Mouse (Mus musculus) forebrain, postnatal 0 days (tissue): ENCODE data around the gene Acy3. TPM values are rescaled to one million over a fixed set of nuclear protein-coding genes. Genes with fewer than 3 reads are reported as not detected.
A peak's percentile ranks its signal among the peaks of the same experiment; 100 is the strongest.

ENCODE experiments used
- ATAC-seq: fragments of 200-750 bp; cut with Nextera tagmentation; 2 replicates; pipeline ENCODE4 v1.8.0; 2017; ENCODE audit warnings: mild to moderate bottlenecking, moderate library complexity
- DNase-seq: peaks from one replicate; pipeline ENCODE4 v3.0.0-alpha.2; 2015
- H3K27ac ChIP-seq: fragments of 300-500 bp; sonication (generic); 2 replicates; pipeline ENCODE4 v1.5.1; 2014; ENCODE audit warnings: low read depth, mild to moderate bottlenecking, antibody characterized with exemption, low read length, moderate library complexity, mixed read lengths
- H3K27me3 ChIP-seq: fragments of 300-500 bp; sonication (generic); 2 replicates; pipeline ENCODE4 v1.6.1; 2014; ENCODE audit warnings: mild to moderate bottlenecking, low read length, mixed read lengths; ENCODE audit not compliant: insufficient read depth
- H3K36me3 ChIP-seq: fragments of 300-500 bp; sonication (generic); 2 replicates; pipeline ENCODE4 v1.6.1; 2014; ENCODE audit warnings: mild to moderate bottlenecking, moderate library complexity; ENCODE audit not compliant: insufficient read depth
- H3K4me1 ChIP-seq: fragments of 300-500 bp; sonication (generic); 2 replicates; pipeline ENCODE4 v1.6.1; 2014; ENCODE audit warnings: antibody characterized with exemption; ENCODE audit not compliant: insufficient read depth
- H3K4me2 ChIP-seq: fragments of 300-500 bp; sonication (generic); 2 replicates; pipeline ENCODE4 v1.6.1; 2014; ENCODE audit warnings: low read depth, mild to moderate bottlenecking, moderate library complexity
- H3K4me3 ChIP-seq: fragments of 300-500 bp; sonication (generic); 2 replicates; pipeline ENCODE4 v1.5.1; 2014; ENCODE audit warnings: low read depth, low read length, mixed read lengths
- H3K9ac ChIP-seq: fragments of 300-500 bp; sonication (generic); 2 replicates; pipeline ENCODE4 v1.6.1; 2014; ENCODE audit warnings: mild to moderate bottlenecking
- H3K9me3 ChIP-seq: fragments of 300-500 bp; sonication (generic); 2 replicates; pipeline ENCODE4 v1.6.1; 2016; ENCODE audit warnings: low read length
- CTCF ChIP-seq: sonication (generic); IDR thresholded peaks from 2 replicates; pipeline ENCODE4 v1.5.1; 2016; ENCODE audit warnings: antibody characterized with exemption, control low read depth, low read depth
- WGBS: fragments of 180-500 bp; shearing (Covaris S2); extraction: QIAGEN DNeasy Blood & Tissue Kit; methylation state at CpG from one replicate; pipeline ENCODE4 v1.1.7; 2014; 5-methylcytosine and 5-hydroxymethylcytosine counted together
- polyA plus RNA-seq: library from polyadenylated mRNA; unstranded; fragments of >200 nt; fragmentation: Nextera tagmentation; extraction: Ambion mirVana; gene quantifications from 2 replicates; pipeline ENCODE4 v1.2.1, GENCODE M21; 2015
- total RNA-seq: library from RNA; depleted of rRNA; stranded (reverse); fragments of >200 nt; gene quantifications from 2 replicates; pipeline ENCODE4 v1.2.3, GENCODE M21; 2014

Gene Acy3
- total and polyA plus RNA-seq, 2 experiments from 2014 or later: 2.2 TPM

DNA sequence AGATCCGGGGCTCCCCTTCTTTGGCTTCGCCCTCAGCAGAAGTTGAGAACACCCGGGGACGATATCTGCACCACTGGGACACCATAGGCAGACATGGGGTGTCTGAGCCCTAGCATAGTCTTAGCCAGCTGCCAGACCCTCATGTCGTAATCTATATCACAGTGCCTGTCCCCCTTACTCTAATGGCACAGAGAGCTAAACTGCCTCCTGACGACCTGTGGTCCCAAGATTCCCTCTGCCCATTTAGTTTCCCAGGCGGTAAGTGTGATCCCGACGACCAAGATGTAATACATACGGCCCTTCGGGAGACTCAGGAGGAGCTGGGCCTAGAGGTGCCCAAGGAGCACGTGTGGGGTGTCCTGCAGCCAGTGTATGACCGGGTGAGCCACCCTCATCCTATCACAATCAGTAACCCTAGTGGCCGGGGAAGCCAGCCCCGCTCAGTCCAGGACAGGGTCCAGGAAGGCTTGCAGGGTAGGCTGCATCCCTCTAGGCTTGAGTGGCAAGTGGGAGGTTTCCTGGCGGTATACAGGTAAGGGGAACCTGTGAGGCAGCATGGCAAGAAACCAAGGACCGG is 14.7 kb downstream of the Acy3 start:
- Histone ChIP-seq H3K9ac (peak overlapping the region; percentile 93), H3K27ac (peak overlapping the region; percentile 91), H3K9me3 (no peaks in the 10 kb centered on the region), H3K4me2 (peak overlapping the region; percentile 86), H3K27me3 (no peaks in the 10 kb centered on the region), H3K4me1 (peaks cover 10% of the 10 kb centered on the region; the same call in 1 of the 2 replicates), H3K4me3 (peak overlapping the region; percentile 77), H3K36me3 (peaks cover under 1% of the 10 kb centered on the region; the same call in 1 of the 2 replicates)
- ATAC-seq (peak; percentile 17), DNase-seq (no peak)
- WGBS: 17% methylated on average over 17 of the region's 17 CpGs
- TF ChIP-seq CTCF: no peak

DNA sequence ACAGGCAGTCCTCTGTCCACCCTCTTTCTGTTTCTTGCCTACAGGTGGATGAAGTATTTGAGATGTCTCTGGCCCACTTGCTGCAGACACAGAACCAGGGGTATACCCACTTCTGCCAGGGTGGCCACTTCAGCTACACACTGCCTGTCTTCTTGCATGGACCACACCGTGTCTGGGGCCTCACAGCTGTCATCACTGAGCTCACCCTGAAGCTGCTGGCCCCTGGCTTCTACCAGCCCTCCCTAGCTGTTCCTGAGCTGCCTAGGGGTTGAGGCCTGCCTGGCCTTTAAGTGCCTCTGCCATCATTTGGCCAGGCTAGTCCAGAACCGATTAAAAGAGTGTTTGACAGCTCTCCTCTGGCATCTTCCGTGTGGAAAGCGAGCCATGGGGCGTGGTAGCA is 15.4 kb downstream of the Acy3 start:
- Histone ChIP-seq H3K36me3 (peaks cover 8% of the 10 kb centered on the region), H3K9ac (no peak overlapping the region), H3K27ac (no peak overlapping the region), H3K27me3 (no peaks in the 10 kb centered on the region), H3K4me1 (peaks cover 10% of the 10 kb centered on the region; the same call in 1 of the 2 replicates), H3K9me3 (no peaks in the 10 kb centered on the region), H3K4me2 (peak overlapping the region; percentile 86; the same call in 1 of the 2 replicates), H3K4me3 (no peak overlapping the region)
- DNase-seq: no peak
- no peak for TF ChIP-seq CTCF
- WGBS: 90% methylated on average over 5 of the region's 5 CpGs
- ATAC-seq: no peak

DNA sequence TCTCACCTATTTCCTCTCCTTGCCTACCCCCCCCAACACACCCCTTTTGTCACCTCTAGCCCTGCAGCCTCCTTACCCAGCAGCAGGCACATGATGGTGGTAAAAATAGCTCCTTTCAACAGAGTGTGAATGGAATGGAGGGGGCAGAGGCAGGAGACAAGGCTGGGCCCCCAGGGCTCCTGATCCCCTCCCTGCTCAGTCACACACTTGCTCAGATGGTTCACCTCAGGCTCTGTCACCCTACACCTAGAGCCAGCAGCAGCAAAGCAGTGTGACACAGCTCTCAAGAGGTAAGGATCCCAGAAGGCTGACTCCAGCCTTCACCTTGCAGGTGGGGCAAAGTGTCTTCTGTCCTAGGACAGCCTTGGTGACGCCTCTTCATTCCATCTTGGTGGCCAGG is 16.7 kb downstream of the Acy3 start, which contains the start of gene Doc2g:
Gene Doc2g (plus strand): TSS at position 202 of the 400 bp plus-strand sequence.
- Histone ChIP-seq H3K9me3 (no peaks in the 10 kb centered on the region), H3K4me1 (peaks cover 10% of the 10 kb centered on the region; the same call in 1 of the 2 replicates), H3K27me3 (no peaks in the 10 kb centered on the region), H3K4me2 (no peak within 1 kb of the TSS), H3K27ac (no peak within 1 kb of the TSS), H3K4me3 (no peak within 1 kb of the TSS), H3K9ac (no peak within 1 kb of the TSS), H3K36me3 (peaks cover 19% of the 10 kb centered on the region)
- 93% methylated on average over 1 of the region's 1 CpGs for WGBS
- no peak for DNase-seq
- no peak for ATAC-seq
- no peak for TF ChIP-seq CTCF

DNA sequence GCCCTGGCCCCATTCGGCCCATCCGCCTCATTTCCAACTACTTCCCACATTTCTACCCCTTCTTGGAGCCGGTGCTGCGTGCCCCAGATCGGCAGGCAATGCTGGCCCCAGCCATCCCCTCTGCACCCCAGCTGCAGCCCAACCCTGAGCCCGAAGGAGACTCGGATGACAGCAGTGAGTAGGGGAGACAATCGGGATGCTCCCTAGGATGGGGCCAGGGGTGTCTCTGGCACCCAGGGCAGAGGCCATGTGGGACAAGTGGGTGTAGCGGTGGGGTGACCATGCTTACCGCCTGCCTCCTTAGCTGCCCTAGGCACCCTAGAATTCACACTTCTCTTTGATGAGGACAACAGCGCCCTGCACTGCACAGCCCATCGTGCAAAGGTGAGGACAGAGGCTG is 17.3 kb downstream of the Acy3 start:
- H3K4me1 ChIP-seq: peaks cover 10% of the 10 kb centered on the region; the same call in 1 of the 2 replicates
- no peaks in the 10 kb centered on the region for H3K9me3 ChIP-seq
- H3K9ac ChIP-seq: no peak overlapping the region
- no peak overlapping the region for H3K27ac ChIP-seq
- H3K27me3 ChIP-seq: no peaks in the 10 kb centered on the region
- no peak for DNase-seq
- no peak for TF ChIP-seq CTCF
- H3K36me3 ChIP-seq: peaks cover 25% of the 10 kb centered on the region
- ATAC-seq: no peak
- WGBS: 84% methylated on average over 12 of the region's 12 CpGs
- no peak overlapping the region for H3K4me3 ChIP-seq
- no peak overlapping the region for H3K4me2 ChIP-seq

DNA sequence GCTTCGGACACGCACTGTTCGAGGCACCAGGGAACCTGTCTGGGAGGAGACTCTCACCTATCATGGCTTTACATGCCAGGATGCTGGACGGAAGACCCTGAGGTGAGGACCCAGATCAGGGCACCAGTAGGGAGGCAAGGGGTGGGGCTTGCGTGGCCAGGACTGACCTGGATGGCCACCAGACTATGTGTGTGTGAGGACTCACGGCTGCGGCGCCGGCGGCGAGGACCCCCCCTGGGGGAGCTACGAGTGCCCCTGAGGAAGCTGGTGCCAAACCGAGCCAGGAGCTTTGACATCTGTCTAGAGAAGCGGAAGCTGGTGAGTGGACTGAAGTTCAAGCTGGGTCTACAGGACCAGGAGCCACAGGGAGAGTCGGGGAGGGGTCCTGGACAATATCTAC is 18.0 kb downstream of the Acy3 start:
- Histone ChIP-seq H3K36me3 (peaks cover 32% of the 10 kb centered on the region), H3K4me2 (no peak overlapping the region), H3K27me3 (no peaks in the 10 kb centered on the region), H3K4me1 (peaks cover 10% of the 10 kb centered on the region; the same call in 1 of the 2 replicates), H3K4me3 (no peak overlapping the region), H3K9ac (no peak overlapping the region), H3K9me3 (no peaks in the 10 kb centered on the region), H3K27ac (no peak overlapping the region)
- DNase-seq: no peak
- ATAC-seq: no peak
- no peak for TF ChIP-seq CTCF
- WGBS: 89% methylated on average over 15 of the region's 15 CpGs

DNA sequence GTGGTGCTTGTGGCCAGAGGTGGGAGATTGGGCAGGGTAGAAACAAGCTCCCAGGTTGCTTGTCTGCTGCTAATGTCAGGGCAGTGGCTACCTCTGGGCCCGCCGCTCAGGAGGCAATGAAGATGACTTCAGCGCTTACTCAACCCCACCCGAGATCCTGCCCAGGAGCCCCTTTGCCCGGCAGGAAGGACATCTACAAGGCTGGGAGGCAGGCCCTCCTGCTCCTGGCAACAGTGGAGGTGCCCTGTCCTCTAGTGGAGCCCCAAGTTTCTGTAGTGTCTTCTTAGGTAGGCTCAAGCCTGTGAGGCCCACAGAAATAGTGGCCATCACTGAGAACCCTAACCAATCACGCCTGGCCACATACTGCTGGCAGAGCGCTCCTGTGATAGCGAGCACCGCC is 18.7 kb downstream of the Acy3 start:
- ATAC-seq: no peak
- Histone ChIP-seq H3K4me1 (peaks cover 10% of the 10 kb centered on the region; the same call in 1 of the 2 replicates), H3K4me2 (no peak overlapping the region), H3K4me3 (no peak overlapping the region), H3K27ac (no peak overlapping the region), H3K27me3 (no peaks in the 10 kb centered on the region), H3K36me3 (peaks cover 35% of the 10 kb centered on the region), H3K9me3 (no peaks in the 10 kb centered on the region), H3K9ac (no peak overlapping the region)
- DNase-seq: no peak
- no peak for TF ChIP-seq CTCF
- 86% methylated on average over 9 of the region's 9 CpGs for WGBS

DNA sequence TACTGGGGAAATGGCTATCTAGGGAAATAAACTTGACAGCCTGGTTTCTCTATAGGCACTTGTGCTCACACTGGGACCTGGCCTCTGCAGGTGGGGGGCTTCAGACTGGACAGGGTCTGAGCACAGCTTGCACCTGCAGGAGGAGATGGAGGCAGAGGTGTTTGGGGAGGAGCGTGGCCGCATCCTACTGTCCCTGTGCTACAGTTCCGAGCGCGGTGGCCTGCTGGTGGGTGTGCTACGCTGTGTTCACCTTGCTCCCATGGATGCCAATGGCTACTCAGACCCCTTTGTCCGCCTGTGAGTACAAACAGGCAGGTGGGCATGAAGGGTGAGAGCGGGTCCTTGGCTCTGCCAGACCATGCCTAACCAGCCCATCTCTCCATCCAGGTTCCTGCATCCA is 19.6 kb downstream of the Acy3 start:
- H3K9me3 ChIP-seq: no peaks in the 10 kb centered on the region
- no peak for TF ChIP-seq CTCF
- 95% methylated on average over 8 of the region's 8 CpGs for WGBS
- H3K4me2 ChIP-seq: no peak overlapping the region
- no peak overlapping the region for H3K4me3 ChIP-seq
- H3K4me1 ChIP-seq: peaks cover 9% of the 10 kb centered on the region; the same call in 1 of the 2 replicates
- DNase-seq (no peak), ATAC-seq (no peak)
- no peak overlapping the region for H3K9ac ChIP-seq
- H3K36me3 ChIP-seq: peaks cover 35% of the 10 kb centered on the region
- no peak overlapping the region for H3K27ac ChIP-seq
- no peaks in the 10 kb centered on the region for H3K27me3 ChIP-seq
